Mouse (Mus musculus) embryo, embryonic 11 days (tissue): Measurements from ENCODE around the gene Creb5.

Experiments used
- DNase-seq: peaks from one replicate; pipeline ENCODE4 v3.0.0-alpha.2; 2015

Gene Creb5

DNA sequence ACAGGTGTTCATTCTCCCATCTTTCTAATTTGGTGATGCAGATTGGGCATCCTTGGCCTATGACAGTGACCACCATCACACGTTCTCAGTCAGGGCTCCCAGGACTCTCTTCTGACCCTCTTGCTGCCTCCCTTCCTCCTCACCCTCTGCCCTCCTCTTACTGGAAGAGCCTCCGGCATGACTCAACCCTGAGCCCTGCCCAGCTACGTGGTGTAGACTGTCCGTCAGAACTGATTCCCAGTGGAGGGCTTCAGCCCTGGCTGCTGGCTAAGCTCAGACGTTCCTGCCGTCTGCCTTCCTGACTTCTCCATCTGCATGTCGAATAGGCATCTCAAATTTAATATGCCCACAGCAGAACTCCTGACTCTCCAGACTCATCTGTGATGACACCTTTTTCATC lies 275.5 kb downstream of the Creb5 start:
- no peak for DNase-seq

DNA sequence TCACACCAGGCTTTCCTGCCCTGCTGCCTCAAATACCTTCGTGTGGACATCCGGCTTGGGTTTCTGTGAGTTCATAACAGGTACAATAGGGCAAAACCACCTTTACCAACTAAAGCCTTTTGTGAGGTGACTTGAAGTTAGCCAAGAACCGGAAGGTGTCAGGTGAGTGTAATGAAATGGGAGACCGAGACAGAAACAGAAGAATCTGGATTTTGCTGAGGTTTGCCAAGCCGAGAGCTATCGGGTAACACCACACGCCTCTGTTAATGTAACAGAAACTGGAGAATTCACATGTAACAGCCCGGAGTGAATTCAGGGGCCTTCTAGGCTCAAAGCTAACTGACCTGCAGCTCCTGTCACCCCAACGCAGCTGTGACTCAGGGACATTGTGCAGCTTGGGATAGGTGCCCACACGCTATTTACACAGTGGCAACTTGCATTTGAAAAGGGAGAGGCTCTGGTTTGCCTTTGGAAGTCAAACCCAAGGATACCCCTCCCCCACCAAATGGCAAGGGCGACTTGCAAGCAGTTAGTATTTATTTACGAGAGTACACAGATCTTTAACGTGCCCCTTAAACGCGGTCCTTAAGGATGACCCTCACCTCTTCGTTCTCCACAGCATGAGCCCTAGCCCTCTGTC lies 276.6 kb downstream of the Creb5 start:
- no peak for DNase-seq

DNA sequence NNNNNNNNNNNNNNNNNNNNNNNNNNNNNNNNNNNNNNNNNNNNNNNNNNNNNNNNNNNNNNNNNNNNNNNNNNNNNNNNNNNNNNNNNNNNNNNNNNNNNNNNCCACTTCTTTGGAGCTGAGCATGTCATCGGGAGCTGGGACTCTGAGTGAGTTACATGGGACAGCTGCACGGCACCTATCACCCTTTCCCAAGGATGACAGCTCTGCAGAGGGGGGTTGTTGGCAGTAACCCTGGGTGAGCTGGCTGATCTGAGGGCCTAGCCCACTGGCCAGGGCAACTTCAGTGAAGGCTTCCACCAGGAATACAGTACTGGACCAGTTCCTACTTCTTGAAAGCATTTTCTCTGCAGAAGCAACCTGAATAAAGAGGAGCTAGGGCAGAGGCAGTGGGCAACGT lies 282.4 kb downstream of the Creb5 start:
- DNase-seq: no peak

DNA sequence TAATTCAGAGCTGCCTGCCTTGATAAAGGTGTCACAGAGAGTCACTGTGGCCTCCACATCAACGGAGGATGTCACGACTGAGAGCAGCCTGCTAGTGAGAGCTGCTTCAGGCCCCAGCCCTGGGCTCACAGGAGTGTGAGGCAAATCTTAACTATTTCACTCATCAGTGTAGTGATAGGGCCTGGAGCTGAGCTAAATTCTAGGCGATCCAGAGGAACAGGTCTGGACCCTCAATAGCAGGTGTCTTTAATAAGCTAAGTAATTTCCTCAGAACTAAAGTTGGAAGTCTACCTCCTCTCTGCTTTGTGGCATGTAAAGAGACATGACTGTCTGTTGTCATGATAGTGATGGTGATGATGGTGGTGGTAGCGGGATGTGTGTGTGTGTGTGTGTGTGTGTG lies 283.8 kb downstream of the Creb5 start:
- DNase-seq: no peak

DNA sequence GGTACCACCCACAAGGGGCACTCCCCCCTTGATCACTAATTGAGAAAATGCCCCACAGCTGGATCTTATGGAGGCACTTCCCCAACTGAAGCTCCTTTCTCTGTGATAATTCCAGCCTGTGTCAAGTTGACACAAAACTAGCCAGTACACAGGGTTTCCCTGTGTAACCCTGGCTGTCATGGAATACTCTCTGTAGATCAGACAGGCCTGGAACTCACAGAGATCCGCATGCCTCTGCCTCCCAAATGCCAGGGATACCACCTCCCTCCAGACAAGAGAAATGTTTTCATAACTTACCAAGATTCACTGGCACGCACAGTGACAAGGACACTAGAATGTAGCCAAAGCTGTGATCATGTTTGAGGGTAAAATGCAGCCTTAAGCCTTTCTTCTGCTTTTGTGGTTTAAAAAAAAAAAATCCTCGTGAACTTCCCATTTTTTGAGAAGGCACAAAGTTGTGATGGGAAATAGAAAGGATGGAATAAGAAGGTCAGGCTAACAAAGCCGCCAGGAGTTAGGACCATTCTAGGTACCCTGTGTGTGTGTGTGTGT lies 284.6 kb downstream of the Creb5 start:
- DNase-seq: no peak

DNA sequence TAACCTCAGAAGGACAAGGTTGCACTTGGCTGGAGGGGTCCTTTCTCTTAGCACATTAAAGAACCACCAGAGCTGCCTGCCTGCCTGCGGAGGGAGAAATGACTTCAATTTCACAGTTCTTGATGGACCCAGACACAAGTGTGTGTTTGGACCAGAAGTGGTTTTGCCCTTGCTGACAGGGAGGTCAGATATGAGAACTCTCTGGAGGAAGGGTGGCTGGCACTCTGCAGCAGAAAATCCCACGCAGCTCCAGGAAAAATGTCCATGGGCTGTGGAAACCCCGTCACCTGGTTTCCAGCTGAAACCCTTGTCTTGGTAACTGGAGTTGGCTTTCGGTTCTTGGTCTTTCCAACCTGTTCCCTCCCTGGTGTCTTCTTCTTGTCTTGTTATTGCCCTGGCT lies 285.4 kb downstream of the Creb5 start:
- no peak for DNase-seq

DNA sequence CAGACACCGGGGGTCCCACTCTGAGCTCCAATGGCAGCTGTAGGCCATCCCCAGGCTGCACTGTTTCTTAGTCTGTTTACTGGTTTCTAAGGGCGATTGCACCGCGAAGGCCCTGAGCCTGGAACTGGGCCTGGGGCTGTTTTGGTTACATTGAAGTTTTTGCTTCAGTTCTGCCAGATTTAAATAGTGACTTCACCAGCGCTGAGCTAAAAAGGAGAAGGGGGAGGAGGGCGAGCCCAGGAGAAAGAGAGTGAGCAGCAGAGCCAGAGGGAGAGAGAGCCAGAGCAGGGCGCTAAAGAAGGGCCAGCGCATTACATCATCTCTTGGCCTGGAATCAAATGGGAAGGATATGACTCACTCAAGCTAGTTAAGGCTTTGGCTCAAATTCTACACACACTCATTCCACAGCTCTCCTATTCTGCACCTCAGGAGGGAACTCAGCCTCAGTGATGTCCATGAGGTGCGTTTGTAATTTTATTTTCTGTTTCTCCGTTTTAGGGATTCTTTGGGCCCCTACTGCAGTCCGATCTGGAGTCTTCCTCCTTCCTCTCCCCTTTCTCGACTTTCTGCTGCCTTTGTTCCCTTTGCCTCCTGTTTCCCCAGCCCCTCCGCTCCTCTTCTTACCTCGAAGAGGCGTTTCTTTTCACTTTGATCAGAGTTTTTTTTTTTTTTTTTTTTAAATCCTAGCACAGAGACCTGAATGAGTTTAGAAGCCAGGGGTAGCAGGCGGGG lies 286.1 kb downstream of the Creb5 start:
- peak; percentile 77 for DNase-seq

DNA sequence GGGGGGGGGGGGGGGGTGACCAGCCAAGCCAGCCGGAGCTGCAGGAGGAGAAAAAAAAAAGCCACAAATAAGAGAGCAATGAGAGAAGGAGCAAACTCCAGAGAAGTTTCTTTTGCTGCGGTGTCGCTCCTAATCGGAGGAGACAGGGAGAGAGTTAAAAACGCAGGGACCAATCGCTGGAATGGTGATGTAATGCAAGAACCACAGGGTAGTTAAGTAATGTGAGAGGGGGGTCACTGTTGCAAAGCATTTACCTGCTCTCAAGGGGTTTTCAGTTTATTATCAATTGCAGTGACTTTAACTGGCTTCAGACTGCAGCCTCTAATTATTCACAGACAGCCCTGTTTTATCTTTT lies 286.6 kb downstream of the Creb5 start:
- peak; percentile 74 for DNase-seq

DNA sequence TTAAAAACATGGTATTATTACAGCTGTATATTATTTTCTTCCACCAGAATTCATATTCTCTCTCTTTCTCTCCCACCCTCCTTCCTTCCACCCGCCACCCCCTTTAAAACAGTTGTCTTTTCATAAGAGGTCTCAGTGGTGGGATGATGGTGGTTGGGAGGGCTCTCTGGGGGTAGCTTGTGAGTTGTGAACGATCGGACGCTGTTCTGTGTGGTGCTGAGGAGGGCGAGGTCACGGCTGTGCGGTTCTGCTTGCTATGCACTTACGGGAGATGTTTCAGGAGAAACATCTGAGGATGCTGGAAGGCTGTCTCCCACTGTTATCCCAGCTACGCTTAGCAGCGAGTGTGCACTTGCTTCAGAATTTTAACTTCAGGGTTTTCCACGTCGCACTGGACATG lies 287.0 kb downstream of the Creb5 start:
- DNase-seq: no peak

DNA sequence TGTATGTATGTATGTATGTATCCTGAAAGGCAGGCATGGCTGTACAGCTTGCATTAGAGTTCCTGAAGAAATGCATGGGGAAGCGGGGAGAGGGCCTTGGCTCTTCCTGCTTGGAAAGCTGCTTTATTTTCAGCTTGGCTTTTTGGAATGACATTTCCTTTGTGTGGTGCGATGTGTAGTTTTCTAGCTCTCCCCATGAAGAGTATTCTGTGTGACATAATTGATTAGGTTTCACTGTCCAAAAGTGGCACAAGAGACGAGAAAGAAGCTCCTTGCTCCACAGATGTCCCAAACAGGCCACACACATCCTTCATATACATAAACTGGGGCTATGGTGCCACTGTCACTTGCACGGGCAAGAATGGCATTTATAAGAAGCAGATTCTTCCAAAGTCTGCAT lies 288.1 kb downstream of the Creb5 start:
- DNase-seq: no peak

DNA sequence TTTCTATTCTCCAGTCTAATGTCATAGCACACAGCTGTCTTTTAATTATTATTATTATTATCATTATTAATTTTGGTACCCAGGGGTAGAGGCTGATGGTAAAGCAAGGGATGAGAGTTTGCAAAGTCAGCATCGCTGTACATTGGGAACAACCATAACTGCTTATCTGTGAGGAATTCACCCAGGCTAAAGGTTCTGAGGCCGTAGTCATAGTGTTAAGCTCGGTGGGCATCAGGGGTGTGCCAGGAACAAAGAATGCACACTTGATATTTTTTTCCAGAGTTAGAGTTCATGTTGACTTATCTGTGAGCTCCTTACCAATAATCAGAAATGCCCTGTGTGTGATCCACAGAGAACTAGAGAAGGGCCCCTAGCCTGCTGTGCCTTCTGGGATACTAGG lies 288.8 kb downstream of the Creb5 start:
- no peak for DNase-seq

DNA sequence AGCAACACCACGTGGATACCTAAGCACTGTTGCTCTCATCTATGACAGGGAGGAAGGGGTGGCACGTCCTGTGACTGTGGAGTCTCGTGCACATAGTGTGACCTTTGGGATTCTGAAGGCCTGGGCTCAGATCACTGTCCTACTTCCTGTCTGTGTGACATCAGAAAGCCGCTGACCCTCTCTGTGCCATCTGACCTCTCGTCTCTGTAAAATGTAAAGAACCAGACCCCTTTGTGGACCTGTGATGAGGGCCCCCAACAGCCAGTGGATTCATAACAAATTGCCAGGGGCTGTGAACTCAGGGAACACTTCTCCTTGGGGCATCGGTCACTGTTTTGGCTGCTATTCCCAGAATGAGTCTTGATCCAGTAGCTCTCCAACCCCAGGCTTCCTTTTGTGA lies 289.8 kb downstream of the Creb5 start:
- no peak for DNase-seq

DNA sequence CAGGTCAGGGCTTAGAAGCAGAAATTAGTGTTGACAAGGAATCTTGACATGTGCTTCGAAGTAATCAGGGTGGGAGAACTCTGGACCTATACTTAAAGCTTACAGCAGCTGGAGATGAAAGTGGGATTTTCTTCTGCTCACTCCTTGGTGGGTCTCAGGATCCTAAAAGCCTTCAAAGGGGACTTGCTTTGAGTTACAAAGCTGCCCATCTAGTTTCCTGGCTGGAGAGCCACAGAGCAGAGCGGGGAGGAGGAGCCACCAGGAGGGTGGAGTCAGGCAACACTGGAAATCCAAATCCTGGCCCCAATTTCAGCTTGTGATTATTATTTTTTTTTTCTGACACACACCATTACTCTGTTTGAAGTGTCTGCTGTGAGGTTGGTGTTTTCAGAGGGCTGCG lies 290.7 kb downstream of the Creb5 start:
- DNase-seq: no peak

DNA sequence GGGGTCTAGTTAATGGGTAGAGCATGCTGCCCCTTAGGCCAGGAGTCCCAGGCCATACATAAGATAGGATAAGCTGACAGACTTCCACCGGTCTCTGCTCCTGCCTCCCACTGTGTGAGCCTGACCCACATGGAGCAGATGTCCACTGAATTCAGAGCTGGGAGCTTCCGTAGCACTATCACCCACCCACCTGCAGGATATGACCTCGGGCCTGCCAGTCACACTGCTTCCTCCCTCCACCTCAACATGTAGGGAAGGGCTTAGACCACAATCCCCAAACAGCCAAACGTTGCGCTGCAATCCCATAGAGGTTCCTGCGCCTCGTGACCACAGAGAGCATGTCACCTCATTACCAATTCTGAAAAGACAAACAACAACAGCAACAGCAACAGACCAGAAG lies 293.3 kb downstream of the Creb5 start:
- DNase-seq: no peak

DNA sequence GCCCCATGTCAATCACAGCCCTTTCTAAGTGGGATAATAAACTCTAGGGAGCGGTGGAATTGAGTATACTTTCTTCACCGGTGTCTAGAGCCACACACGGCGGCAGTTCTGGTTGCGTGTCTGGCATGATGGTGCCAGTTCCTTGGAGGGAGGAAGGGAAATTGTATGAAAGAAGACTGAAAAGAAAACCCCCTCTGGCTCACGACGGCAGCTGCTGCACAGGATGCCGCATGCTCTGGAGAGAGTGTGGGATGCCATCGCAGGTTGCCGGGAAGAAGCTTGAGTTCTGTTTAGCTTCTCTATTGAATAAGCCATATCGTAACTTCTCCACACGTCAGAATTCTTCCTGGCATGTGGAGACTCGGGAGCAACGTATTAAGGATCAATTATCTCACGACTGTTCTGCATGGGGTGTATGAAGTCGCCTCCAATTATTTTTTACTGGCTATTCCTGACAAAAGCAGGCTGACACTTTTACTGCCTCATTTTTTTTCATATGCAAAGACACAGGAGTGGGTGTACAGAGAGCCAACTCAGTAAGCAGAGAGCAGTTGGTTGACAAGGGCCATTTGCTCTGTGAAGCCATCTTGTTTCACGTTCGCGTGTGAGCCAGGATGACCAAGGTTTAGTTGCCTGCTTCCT lies 296.3 kb downstream of the Creb5 start:
- no peak for DNase-seq

DNA sequence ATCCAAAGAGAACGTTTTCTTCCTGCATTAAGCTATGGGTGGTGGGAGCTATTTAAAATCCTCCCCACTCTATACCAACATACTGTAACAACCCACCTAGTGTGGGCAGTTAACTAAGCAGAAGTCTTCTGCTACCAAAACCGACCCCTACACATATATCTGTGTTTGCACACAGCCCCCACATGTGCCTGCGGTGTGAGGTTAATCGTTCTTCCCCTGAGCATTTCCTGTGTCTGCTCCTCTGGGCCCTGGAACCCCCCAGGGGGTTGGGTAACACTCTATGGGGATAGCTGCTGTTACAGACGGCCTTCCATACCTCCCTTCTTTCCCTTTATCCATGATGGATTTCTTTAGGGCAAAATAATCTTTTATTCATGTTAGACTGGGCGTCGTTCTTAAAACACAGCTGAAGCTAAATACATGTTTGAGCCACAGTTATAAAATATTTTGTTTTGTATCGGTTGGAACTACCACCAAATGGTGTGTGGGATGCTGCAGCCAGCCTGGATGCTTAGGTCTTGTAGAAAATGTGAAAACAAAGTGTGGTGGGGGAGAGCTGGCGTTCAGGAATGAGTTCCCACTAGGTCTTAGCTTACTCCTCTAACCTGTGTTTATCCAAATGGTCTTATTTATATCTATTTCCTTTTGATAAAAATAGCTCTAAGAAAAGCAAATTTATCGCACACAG lies 297.8 kb downstream of the Creb5 start:
- DNase-seq: no peak

DNA sequence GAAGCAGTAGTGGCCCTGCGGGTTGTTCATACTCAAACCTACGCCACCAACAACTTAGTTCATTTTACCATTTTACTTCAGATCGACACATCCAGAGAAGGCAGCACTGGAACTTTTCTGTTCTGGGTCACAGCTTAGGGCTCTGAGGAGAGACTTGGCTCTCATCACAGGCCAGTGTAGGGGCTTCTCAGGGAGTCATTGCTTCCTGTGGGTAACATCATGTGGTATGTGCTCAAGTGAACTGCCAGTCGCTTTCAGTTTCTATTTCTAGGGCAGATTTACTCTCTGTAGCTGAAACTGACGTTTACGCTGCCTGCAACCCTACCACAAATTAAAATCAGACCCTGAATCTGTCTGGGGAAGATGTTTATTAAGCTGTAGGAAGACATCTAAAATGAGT lies 302.7 kb downstream of the Creb5 start:
- DNase-seq: no peak

DNA sequence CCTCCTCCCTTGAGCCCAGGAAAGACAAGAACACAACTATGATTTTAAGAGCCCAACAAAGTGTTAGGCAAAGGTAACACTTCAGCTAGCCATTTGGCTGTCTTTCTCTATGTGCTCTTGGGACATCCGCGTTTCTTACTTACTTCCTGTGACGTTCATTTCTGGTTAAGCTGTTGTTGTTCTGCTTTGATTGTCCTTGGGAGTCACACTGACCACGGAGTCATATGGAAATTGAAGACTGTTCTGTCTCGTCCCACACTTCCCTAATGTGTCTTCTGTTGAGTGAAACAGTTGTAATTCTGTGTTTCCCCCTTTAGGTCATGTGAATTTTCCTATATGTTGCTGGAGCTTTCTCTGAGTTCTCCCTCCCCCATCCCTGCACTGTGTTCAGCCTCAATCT lies 305.2 kb downstream of the Creb5 start:
- DNase-seq: no peak

DNA sequence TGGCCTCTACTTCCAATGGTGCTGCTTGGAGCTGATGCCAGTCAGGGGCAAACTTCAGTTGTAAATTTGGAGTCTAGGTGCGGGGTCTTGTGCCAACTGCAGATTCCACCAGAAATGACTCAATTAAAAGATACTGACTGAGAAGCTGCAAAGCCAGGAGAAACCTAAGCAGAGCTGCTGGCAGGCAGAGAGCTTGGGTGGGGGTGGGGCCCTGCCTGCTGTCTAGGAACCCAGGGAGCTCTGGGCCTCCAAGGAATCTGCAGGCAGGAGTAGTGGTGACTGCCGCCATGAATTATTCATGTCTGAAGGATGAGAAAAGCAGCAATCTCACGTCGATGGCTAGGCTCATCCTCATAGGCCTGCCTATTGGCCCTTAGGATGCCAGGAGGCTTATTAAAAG lies 306.5 kb downstream of the Creb5 start:
- peak; percentile 66 for DNase-seq

DNA sequence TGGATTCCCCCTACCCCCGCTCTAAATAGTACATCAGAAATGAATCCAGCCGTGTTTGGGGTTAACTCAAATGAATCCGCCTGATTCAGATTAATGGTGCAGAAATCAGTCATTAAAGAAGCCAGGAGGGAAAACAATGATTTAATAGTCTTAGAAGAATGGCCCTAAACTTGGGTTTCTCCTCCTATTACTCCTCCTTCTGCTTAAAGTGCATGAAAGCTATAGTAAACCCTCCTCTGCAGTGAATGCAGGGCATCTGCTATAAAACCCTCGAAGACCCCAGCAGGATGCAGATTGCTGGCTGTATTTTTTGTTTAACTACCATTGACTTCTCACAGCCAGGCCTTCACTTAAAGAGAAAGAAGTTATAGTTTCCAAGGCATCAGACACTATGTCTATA lies 307.2 kb downstream of the Creb5 start:
- DNase-seq: no peak

DNA sequence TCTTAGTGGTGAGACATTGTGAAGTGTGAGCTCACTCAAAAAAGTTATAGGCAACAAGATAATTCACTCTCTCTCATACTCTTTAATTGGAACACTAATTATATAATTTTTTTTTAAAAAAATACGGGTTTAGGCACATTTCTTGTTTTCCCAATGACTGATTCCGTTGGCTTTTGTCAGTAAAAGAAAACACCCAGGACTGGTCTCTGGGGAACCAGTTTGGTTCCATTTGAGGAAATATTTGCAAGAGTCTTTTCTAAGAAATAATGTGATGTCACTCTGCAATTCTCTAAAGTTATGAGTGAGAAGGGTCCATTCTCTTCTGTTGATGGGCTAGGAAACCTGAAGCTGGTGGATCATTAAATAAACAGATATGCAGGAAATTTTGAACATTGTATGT lies 309.3 kb downstream of the Creb5 start:
- DNase-seq: no peak

DNA sequence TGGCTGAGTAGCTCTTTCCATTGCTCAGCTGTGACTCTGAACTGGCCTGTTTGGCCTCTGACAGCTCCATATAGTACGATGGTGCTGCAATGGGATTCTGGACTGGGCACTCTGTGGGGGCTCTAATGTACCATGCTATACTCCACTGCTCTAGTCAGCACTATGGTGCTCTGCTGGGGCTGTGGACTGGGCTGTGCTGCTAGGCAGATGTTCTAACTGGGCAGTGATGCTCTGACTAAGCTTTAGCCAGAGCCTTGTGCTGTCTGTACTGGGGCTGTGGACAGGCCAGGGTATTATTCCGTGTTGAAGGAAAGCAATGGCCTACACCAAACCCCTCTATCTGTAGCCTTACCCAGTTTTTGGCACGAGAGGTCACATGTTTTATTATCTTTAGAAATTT lies 316.0 kb downstream of the Creb5 start:
- no peak for DNase-seq

DNA sequence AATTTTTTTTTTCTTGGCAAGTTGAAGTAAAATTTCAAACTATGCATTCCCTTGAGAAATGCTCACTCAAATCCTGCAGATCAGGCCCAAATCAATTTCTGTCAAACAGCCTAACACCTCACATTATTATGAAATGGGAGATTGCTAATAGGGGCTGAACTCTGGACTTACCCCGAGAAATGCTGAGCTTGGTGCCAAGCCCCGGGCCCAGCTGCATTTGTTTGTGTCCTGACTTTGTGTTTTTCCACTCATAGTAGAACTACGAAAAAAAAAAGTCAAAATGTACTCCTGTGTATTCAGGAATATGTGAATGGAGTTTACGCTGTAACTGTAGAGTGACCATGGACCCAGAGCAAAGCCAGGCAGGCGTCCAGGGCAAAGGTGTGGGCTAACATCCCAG lies 316.6 kb downstream of the Creb5 start:
- DNase-seq: no peak

DNA sequence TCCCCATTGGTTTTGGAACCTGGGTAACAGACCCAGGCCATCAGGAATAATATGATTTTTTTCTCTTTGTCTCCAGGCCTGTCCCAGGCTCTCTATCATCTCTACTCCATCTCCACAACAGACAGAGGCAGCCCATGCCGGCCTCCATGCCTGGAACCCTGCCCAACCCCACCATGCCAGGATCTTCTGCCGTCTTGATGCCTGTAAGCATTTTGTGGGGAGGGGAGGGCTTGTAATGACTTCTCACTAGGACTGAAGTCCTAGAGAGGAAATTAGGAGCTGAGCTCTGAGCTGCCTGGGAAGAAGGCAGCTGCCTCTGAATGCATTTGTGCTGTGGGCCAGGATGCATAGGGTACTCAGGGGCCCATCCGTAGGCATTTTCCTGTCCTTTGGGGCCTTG lies 317.3 kb downstream of the Creb5 start:
- DNase-seq: no peak
